Mouse (Mus musculus): ENCODE measurements around the gene Tmem144. TPM values are rescaled to one million over a fixed set of nuclear protein-coding genes. Genes with fewer than 3 reads are reported as not detected.

The Tmem144 gene
- total RNA-seq, 2 experiments from 2014 or later, result 1.5 to 4.3 TPM

DNA sequence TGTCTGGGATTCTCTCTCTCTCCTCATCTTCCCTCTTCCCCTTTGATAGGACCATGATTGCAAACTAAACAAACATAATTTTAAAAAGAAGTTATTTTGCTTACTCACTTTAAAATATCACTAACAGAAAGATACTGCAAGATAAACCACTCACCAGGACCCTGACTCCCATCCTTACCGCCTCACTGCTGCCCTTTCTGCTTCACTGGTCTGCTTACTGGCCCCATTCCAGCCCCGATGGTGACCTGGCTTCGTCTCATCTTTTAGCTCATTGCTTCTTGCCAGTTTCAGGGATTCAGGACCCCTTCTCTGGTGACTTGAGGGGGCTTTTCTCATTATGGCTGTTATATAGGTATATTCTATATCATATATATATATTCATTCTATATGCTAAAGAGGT, 13.5 kb upstream of the Tmem144 start:
- ATAC-seq (replicated peaks; ENCODE audit: poor library complexity), result no peak

DNA sequence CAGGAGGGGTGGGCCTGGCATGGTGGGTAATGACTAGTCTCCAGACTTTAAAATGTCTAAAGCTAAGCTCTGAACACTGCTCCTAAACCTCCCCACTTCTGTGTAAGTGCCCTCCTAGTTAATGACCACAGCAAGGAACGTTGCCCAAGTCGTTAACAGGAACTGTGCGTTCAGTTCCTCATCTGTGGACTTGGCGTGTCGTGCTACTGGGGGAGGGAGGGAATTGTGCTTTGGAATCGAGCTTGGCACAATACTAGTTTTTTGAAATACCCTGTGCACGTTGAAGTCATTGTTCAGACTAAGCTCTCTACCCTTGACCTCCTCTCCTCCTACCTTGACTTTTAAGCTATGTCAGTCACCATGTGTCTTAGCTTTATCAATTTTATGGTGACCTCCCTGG, 12.3 kb upstream of the Tmem144 start:
- ATAC-seq (replicated peaks; ENCODE audit: poor library complexity), result peak; percentile 97

GRCm38 (mm10) chr3:79858221-79858620, 5.6 kb upstream of the Tmem144 start:
- no peak for ATAC-seq (replicated peaks; ENCODE audit: poor library complexity)

DNA sequence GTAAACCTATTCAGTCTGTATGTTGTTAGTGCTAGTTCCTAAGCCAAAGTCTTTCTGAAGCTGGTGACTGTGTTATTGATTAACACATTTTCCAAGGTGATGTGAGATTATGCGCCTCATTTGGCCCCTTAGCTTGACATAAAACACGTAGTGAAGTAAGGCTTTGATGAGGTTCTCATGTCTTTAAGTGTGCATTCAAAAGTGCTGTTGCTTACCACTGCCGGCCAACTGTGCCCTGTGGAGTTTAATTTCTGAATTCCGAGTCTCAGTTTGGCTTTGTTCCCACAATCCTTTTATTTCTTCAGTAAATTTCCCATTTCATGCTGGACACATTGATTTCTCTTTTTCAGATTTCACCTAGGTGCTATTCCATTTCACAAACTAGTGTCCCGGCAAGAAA, 5.2 kb upstream of the Tmem144 start:
- no peak for ATAC-seq (replicated peaks; ENCODE audit: poor library complexity)

DNA sequence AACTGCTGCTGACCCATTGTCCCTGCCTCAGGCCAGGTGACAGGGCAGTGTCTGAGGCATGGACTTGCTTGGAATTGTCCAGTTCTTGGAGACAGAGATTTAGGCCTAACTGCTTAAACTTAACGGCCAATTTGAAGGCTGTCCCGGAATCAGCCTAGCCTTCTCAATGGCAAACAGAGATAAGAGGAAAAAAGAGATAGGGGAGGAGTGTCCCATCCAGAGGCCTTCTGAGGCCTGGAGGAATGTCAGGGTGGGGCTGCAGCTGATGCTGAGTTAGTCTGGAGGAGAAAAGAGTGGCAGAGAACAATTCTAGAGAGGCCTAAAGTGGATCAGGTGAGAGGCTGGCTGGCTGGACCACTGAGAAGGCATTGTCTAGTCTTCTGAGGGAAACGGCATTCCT, 465 bp downstream of the Tmem144 start:
- ATAC-seq (replicated peaks; ENCODE audit: poor library complexity), result no peak

DNA sequence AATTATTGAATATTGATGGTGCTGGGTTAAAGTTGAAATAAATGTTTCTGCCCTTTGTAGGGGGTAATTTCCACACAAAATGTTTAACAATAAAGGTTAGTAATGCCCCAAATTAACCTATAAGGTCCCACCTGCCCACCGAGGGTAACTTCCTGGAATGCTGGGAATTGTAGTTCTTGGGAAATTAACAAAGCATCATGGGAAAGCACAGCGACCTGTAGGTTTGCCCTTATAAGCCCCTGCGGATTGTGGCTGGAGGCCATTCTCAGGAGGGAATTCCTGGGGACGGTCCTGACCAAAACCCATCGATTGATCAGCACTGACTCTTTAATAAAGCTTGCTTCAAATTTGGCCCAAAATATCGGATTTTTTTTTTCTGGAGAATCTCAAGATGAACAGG, 1.9 kb downstream of the Tmem144 start:
- ATAC-seq (replicated peaks; ENCODE audit: poor library complexity), result no peak

DNA sequence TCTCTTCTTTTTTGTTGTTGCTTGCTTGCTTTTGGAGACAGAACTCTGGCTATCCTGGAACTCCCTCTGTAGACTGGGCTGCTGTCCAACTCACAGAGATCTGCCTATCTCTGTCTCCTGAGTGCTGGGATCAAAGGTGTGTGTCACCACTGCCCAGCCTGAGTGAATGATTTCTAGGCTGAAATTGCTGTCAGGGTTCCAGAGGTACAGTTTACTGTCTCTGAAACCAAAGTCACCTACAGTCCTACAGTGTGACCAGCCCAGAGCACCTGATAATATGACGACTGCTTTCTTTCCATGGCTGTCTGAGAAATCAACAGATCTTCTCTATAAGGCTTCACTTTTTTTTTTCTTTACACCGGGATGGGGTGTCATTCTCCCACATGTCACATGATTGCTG, 3.0 kb downstream of the Tmem144 start:
- no peak for ATAC-seq (replicated peaks; ENCODE audit: poor library complexity)

DNA sequence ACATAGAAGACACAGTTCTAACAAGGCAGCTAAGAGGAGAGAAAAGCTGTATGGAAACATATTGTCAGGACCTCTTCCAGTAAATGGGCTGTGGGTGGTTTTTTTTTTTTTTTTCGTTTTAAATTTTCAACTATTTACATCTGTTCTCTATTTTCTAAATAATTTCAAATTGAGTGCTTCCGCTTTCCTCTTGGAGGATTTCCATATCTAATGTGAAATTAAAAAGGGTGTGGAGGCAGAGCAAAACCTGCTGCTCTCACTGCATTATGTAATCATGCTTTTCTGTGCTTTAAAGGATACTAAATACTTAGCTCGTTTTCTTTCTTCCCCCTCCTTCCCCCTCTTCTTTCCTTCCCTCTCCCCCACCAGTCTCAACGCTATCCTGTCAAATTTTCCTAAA, 3.7 kb downstream of the Tmem144 start:
- no peak for ATAC-seq (replicated peaks; ENCODE audit: poor library complexity)

- ATAC-seq (replicated peaks; ENCODE audit: poor library complexity), result peak; percentile 24; the same call in 1 of the 2 replicates
Measured at GRCm38 (mm10) chr3:79846633-79847032, 5.9 kb downstream of the Tmem144 start.

- ATAC-seq (replicated peaks; ENCODE audit: poor library complexity), result peak; percentile 66
Measured at GRCm38 (mm10) chr3:79843999-79844398, 8.6 kb downstream of the Tmem144 start.

- peak; percentile 81 for ATAC-seq (replicated peaks; ENCODE audit: poor library complexity)
Measured at GRCm38 (mm10) chr3:79842616-79843016, 10.0 kb downstream of the Tmem144 start.

DNA sequence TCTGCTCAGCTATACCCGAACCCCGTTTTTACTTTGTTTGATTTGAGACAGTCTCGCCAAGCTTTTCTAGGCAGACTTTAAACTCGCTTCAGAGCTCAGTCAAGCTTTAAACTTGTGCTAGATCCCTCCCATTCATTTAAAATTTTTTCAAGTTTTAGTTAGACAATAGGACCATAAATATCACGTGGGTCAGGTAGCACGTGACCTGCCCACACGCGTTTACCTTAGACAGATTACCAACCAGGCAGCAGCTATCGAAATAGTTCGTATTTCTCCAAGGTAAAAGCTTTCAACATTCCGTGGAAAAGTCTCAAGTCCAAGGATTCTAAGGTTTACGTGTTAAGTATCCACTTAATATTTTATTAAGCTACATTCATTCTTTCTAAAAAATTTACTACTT, 10.4 kb downstream of the Tmem144 start:
- peak; percentile 53 for ATAC-seq (replicated peaks; ENCODE audit: poor library complexity)

- no peak for ATAC-seq (replicated peaks; ENCODE audit: poor library complexity)
Measured at GRCm38 (mm10) chr3:79841475-79841874, 11.1 kb downstream of the Tmem144 start.

- ATAC-seq (replicated peaks; ENCODE audit: poor library complexity), result peak; percentile 59
Measured at GRCm38 (mm10) chr3:79838751-79839150, 13.8 kb downstream of the Tmem144 start.

GRCm38 (mm10) chr3:79829289-79829688, 23.3 kb downstream of the Tmem144 start:
- no peak for ATAC-seq (replicated peaks; ENCODE audit: poor library complexity)

GRCm38 (mm10) chr3:79825067-79825780, 27.3 kb downstream of the Tmem144 start:
- no peak for ATAC-seq (replicated peaks; ENCODE audit: poor library complexity)

GRCm38 (mm10) chr3:79823176-79823575, 29.4 kb downstream of the Tmem144 start:
- no peak for ATAC-seq (replicated peaks; ENCODE audit: poor library complexity)

DNA sequence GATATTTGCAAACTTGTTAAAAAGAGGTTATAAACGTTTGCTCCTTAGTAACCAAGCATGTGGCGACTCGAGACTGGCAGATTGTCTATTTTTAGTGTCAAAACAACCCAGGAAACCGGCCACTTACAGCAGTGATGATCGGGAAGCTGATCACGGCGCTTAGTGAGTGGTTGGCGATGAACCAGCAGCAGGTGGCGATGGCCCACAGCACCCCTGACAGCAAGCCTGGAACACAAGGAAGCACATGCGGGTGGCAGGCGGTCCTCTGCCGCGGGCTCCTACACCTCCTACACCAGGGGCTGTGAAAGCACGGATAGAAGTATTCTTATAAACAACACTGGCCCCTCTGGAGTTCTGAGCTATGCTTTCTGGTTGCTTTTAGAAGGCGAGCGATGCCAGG, 31.4 kb downstream of the Tmem144 start:
- ATAC-seq (replicated peaks; ENCODE audit: poor library complexity), result no peak

DNA sequence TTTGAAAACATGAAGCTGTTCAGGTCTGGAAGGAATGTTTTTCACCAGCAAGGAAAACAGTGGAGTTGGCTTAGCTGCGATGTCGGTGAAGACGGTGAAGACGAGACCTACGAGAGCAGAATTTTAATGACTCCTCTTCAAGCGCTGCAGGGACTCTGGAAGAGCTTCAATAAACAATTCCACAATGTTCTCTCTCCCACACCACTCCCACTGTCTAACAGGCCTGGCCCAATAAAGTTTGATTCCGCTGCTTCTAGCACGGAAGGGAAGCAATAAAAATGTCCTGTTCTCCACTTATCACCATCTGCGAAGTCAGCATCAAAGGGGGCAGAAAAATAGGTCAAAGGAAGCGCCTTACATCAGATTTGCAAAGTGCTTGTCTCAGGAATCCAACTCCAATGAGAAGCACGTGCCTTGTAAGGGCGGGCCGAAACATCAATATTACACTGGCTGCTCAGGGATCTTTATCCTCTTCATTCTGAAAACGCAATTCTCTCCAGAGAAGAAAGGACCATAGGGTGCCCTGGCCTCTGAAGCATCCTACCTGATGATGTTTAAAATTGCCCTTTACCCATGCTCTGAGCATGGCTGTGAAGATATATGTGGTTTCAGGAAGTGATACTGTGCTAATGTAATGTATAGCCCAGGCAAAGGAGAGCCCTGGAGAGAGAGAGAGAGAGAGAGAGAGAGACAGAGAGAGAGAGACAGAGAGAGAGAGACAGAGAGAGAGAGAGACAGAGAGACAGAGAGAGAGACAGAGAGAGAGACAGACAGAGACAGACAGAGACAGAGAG, 34.2 kb downstream of the Tmem144 start:
- ATAC-seq (replicated peaks; ENCODE audit: poor library complexity), result no peak

DNA sequence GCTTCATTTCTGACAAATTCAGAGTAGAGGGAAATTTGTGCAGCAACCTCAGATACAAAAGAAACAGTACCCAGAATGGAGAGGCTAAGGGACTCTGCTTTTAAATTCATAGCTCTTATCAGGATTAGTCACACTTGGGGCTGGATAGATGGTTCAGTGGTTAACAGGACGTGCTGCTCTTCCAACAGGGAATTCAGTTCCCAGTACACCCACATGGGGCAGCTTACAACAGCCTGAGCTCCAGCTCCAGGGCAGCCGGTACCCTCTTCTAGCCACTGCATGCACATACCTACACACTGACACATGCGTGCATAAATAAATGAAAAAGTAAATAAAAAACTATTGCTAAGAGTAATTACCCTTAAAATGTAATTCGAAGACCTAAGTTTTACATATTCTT, 36.3 kb downstream of the Tmem144 start:
- ATAC-seq (replicated peaks; ENCODE audit: poor library complexity), result no peak

GRCm38 (mm10) chr3:79813814-79814490, 38.6 kb downstream of the Tmem144 start:
- peak; percentile 89 for ATAC-seq (replicated peaks; ENCODE audit: poor library complexity)

DNA sequence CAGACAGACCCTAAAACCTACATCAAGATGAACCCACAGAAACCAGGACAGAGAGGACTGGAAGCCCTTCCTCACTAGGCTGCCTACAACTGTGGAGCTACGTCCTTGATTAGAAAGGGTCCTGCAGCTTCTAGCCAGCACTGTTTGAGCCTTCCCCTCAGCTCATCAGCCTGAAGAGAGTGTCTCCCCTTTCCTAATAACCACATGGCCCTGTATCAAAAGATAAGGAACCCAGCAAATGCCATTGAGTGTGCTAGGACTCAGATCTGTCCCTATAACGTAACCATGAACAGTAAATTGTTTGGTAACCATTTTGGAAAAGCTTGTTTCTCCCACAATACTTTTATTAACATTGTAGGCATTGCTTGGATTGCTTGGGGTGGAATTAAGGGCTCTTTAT, 40.5 kb downstream of the Tmem144 start:
- peak; percentile 23 for ATAC-seq (replicated peaks; ENCODE audit: poor library complexity)

Data from megakaryocyte progenitor cell, adult 5-6 weeks (primary cell).